Mouse (Mus musculus) liver, postnatal 0 days (tissue): ENCODE data around the gene Mst1.

Experiments
- CTCF ChIP-seq: sonication (generic); IDR thresholded peaks from 2 replicates; pipeline ENCODE4 v1.5.1; 2016; ENCODE audit warnings: antibody characterized with exemption, low read depth
- EP300 ChIP-seq: IDR thresholded peaks from 2 replicates; pipeline ENCODE4 v1.6.1; 2016; ENCODE audit warnings: antibody characterized with exemption, low read depth, mild to moderate bottlenecking

DNA sequence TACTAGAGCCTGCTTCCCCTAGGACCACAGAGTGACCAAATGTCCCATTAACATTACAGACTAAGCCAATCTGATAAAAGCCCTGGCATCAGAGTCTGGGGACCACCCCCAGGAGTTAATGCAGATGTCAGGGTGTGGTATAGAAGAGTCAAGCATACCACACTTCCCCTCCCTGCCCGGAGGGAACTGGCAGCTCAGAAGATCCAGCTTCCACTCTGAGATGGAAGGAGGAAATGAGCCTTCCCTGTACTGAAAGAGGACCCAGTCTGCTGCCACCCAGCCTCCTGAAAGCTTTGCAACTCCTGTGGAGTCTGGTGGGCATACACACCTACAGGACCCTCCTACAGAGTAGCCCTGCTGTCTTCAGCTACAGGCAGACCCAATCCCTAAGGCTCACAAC is 25.2 kb upstream of the Mst1 start:
- no peak for TF ChIP-seq CTCF
- no peak for TF ChIP-seq EP300
